Mouse (Mus musculus) liver, embryonic 14.5 days (tissue): ENCODE results near the gene Rasgrp2.

Experiments
- CTCF ChIP-seq: IDR thresholded peaks from 2 replicates; pipeline ENCODE4 v1.5.1; 2016; ENCODE audit warnings: antibody characterized with exemption, low read depth, control low read depth
- EP300 ChIP-seq: IDR thresholded peaks from 2 replicates; pipeline ENCODE4 v1.6.1; 2016; ENCODE audit warnings: antibody characterized with exemption, low read depth

DNA sequence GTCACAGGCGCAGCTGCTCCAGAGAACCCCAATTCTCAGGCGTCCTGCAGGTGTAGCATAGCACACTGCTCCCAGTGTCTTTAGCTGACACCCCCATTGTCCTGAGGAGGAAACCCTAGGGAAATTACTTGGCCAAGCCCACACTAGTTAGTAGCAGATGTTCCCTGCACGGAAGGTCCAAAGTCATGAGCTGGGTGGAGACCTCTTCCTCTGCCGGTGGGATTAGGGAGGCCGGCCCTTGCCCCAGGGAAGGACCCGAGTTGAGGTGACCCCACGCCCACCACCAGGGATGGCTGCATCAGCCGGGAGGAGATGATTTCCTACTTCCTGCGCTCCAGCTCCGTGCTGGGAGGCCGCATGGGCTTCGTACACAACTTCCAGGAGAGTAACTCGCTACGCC, 13.7 kb downstream of the Rasgrp2 start:
- no peak for TF ChIP-seq EP300
- TF ChIP-seq CTCF, result no peak
